Mouse (Mus musculus) midbrain, embryonic 12.5 days (tissue): ENCODE results near the gene Gna12. TPM values are rescaled to one million over a fixed set of nuclear protein-coding genes. Genes with fewer than 3 reads are reported as not detected.

Experiments
- ATAC-seq: fragments of 200-750 bp; cut with Nextera tagmentation; 2 replicates; pipeline ENCODE4 v1.8.0; 2017; ENCODE audit warnings: low read depth, moderate TSS enrichment, moderate library complexity; ENCODE audit not compliant: low FRiP score
- H3K27ac ChIP-seq: fragments of 300-500 bp; sonication (generic); replicated peaks from 2 replicates; pipeline ENCODE4 v1.5.1; 2016; ENCODE audit warnings: mild to moderate bottlenecking
- H3K27me3 ChIP-seq: fragments of 300-500 bp; sonication (generic); 2 replicates; pipeline ENCODE4 v1.6.1; 2016; ENCODE audit warnings: mild to moderate bottlenecking
- H3K36me3 ChIP-seq: fragments of 300-500 bp; sonication (generic); 2 replicates; pipeline ENCODE4 v1.6.1; 2016
- H3K4me1 ChIP-seq: fragments of 300-500 bp; sonication (generic); 2 replicates; pipeline ENCODE4 v1.6.1; 2016
- H3K4me2 ChIP-seq: fragments of 300-500 bp; sonication (generic); replicated peaks from 2 replicates; pipeline ENCODE4 v1.6.1; 2016; ENCODE audit warnings: mild to moderate bottlenecking, moderate library complexity
- H3K4me3 ChIP-seq: fragments of 300-500 bp; sonication (generic); 2 replicates; pipeline ENCODE4 v1.5.1; 2016; ENCODE audit warnings: mild to moderate bottlenecking
- H3K9ac ChIP-seq: fragments of 300-500 bp; sonication (generic); replicated peaks from 2 replicates; pipeline ENCODE4 v1.6.1; 2016; ENCODE audit warnings: mild to moderate bottlenecking, moderate library complexity
- H3K9me3 ChIP-seq: fragments of 300-500 bp; sonication (generic); 2 replicates; pipeline ENCODE4 v1.6.1; 2016; ENCODE audit warnings: mild to moderate bottlenecking
- WGBS: fragments of 180-500 bp; shearing (Covaris S2); methylation state at CpG from one replicate; pipeline ENCODE4 v1.1.7; 2016; 5-methylcytosine and 5-hydroxymethylcytosine counted together
- polyA plus RNA-seq: library from polyadenylated mRNA; unstranded; fragments of >200 nt; fragmentation: Nextera tagmentation; extraction: Ambion mirVana; gene quantifications from 2 replicates; pipeline ENCODE4 v1.2.1, GENCODE M21; 2016

Gna12 gene
- polyA plus RNA-seq, 1 experiment from 2014 or later = 24.4 TPM

DNA sequence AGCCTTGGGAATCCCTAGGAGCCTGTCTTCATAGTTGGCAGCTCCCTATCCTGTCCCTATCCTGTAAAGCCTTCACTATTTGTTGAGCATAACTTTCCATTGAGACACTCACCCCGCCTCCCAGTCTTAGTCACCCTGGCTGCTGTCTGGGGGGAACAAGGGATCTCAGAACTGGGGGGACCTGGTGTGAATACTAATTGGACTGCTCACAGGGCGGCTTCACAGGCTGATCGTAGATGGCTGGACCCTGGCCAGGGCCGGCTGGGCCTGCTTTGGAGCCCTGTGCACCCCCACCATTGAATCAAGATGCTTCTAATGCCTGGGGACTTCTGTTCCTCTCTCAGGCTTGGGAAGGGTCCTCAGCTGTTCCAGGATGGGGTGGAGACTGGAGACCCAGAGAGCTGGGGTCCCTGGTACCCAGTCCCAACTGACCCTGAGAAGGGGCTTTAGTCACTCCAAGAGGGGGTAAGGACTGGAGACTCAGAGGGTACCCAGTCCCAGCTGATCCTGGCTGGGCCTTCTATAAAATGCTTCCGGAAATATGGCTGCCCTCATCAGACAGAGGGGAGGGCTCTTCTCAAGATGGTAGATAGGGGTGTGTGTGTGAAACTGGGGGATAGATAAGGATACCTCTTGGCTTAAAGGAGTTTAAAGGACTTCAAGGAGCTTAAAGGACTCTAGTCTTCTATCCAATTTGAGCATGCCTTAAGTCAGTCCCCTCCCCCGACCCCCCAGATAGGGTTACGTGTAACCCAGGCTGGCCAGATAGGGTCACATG is 104.0 kb downstream of the Gna12 start:
- peak; percentile 68 for ATAC-seq
- no peaks in the 10 kb centered on the region for H3K36me3 ChIP-seq
- no peak overlapping the region for H3K4me3 ChIP-seq
- peaks cover 16% of the 10 kb centered on the region for H3K4me1 ChIP-seq
- 76% methylated on average over 7 of the region's 7 CpGs for WGBS
- H3K9ac ChIP-seq = no peak overlapping the region
- no peaks in the 10 kb centered on the region for H3K9me3 ChIP-seq
- no peaks in the 10 kb centered on the region for H3K27me3 ChIP-seq
- H3K4me2 ChIP-seq = no peak overlapping the region
- H3K27ac ChIP-seq = peak overlapping the region; percentile 40; the same call in 1 of the 2 replicates

- Histone ChIP-seq H3K4me3 (no peak within 1 kb of the TSS), H3K36me3 (peaks cover 9% of the 10 kb centered on the region), H3K4me1 (peaks cover 16% of the 10 kb centered on the region), H3K9me3 (no peaks in the 10 kb centered on the region), H3K9ac (no peak within 1 kb of the TSS), H3K27ac (no peak within 1 kb of the TSS), H3K4me2 (no peak within 1 kb of the TSS), H3K27me3 (no peaks in the 10 kb centered on the region)
- 0 out of 2 replicates have a peak, but pooled peaks have one; percentile 27 for ATAC-seq
- WGBS = 72% methylated on average over 13 of the region's 13 CpGs
Measured at GRCm38 (mm10) chr5:140723822-140724221, 106.4 kb downstream of the Gna12 start, which contains the start of gene Amz1. Amz1 (plus strand) TSS chr5:140724127.

GRCm38 (mm10) chr5:140722121-140722520 is 108.1 kb downstream of the Gna12 start:
- Histone ChIP-seq H3K27me3 (no peaks in the 10 kb centered on the region), H3K4me3 (no peak overlapping the region), H3K36me3 (peaks cover 26% of the 10 kb centered on the region), H3K9me3 (no peaks in the 10 kb centered on the region), H3K27ac (no peak overlapping the region), H3K4me1 (peaks cover 16% of the 10 kb centered on the region), H3K9ac (no peak overlapping the region), H3K4me2 (no peak overlapping the region)
- 83% methylated on average over 3 of the region's 3 CpGs for WGBS
- ATAC-seq = no peak

DNA sequence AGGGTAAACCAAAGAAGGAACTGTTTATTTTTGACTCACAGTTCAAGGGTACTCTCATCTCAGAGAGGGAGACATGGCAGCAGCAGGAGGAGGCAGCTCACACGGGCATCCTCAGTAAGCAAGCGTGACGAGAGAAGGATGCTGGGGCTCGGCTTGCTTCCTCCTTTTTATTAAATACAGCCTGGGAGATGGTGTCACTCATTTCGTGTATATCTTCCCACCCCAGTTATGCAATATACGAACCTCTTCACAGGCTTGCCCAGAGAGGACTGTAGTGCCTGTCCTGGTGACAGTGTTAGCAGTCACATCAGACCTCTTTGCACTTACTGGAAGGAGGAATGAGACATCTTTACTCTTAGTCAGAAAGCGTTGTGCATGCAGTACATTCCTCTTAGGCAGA is 109.5 kb downstream of the Gna12 start:
- H3K4me2 ChIP-seq = no peak overlapping the region
- peaks cover 11% of the 10 kb centered on the region for H3K4me1 ChIP-seq
- no peak overlapping the region for H3K4me3 ChIP-seq
- H3K36me3 ChIP-seq = peaks cover 39% of the 10 kb centered on the region
- H3K27ac ChIP-seq = no peak overlapping the region
- no peaks in the 10 kb centered on the region for H3K9me3 ChIP-seq
- no peak for ATAC-seq
- no peak overlapping the region for H3K9ac ChIP-seq
- H3K27me3 ChIP-seq = no peaks in the 10 kb centered on the region
- WGBS = 84% methylated on average over 7 of the region's 7 CpGs

DNA sequence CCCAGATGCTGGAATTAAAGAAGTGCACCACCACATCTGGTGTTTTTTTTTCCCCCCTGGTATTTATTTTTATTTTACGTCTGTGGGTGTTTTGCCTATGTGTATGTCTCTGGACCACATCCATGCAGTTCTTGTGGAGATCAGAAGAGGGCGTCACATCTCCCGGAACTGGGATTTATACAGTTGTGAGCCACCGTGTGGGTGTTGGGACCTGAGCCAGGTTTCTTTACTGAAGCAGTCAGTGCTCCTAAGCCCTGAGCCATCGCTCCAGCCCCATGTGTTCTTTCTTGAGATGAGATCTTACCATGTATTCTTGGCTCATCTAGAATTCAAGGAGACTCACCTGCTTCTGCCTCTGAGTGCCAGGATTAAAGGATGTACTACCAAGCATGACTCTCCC is 119.2 kb downstream of the Gna12 start:
- Histone ChIP-seq H3K9me3 (no peaks in the 10 kb centered on the region), H3K9ac (no peak overlapping the region), H3K4me1 (peaks cover 3% of the 10 kb centered on the region), H3K4me2 (no peak overlapping the region), H3K27ac (no peak overlapping the region), H3K27me3 (no peaks in the 10 kb centered on the region), H3K36me3 (peaks cover 68% of the 10 kb centered on the region), H3K4me3 (no peak overlapping the region)
- ATAC-seq = no peak
- WGBS = 85% methylated on average over 5 of the region's 5 CpGs

GRCm38 (mm10) chr5:140710315-140710714 is 119.9 kb downstream of the Gna12 start:
- no peak overlapping the region for H3K4me2 ChIP-seq
- no peak overlapping the region for H3K4me3 ChIP-seq
- WGBS = 93% methylated on average over 6 of the region's 6 CpGs
- no peak overlapping the region for H3K9ac ChIP-seq
- no peak overlapping the region for H3K27ac ChIP-seq
- H3K36me3 ChIP-seq = peaks cover 67% of the 10 kb centered on the region
- no peaks in the 10 kb centered on the region for H3K27me3 ChIP-seq
- no peak for ATAC-seq
- H3K9me3 ChIP-seq = no peaks in the 10 kb centered on the region
- H3K4me1 ChIP-seq = peaks cover 10% of the 10 kb centered on the region

Other genes with a start within 250 kb of the Gna12 start
- 28.5 and 33.9 TPM in 2 replicates for gene Lfng, start 223.1 kb downstream of the Gna12 start, polyA plus RNA-seq
- gene Ttyh3, start 181.4 kb downstream of the Gna12 start, polyA plus RNA-seq = 68.8 and 71.0 TPM in 2 replicates
- gene Iqce, start 128.1 kb downstream of the Gna12 start, polyA plus RNA-seq = 26.9 and 29.3 TPM in 2 replicates
- 22.2 TPM in 2 replicates for gene Brat1, start 125.4 kb downstream of the Gna12 start, polyA plus RNA-seq
- gene Amz1, start 106.3 kb downstream of the Gna12 start, polyA plus RNA-seq = 1.1 and 1.3 TPM in 2 replicates
- 0.06 and 0.18 TPM in 2 replicates for gene Card11, start 170.2 kb upstream of the Gna12 start, polyA plus RNA-seq